Mouse (Mus musculus) midbrain, postnatal 0 days (tissue): ENCODE measurements around the gene Kdm6a. TPM values are rescaled to one million over a fixed set of nuclear protein-coding genes. Genes with fewer than 3 reads are reported as not detected.

Source experiments
- ATAC-seq: fragments of 200-750 bp; cut with Nextera tagmentation; 2 replicates; pipeline ENCODE4 v1.8.0; 2017; ENCODE audit warnings: moderate number of reproducible peaks, mild to moderate bottlenecking, moderate TSS enrichment, moderate library complexity; ENCODE audit not compliant: low FRiP score
- DNase-seq: peaks from one replicate; pipeline ENCODE4 v3.0.0-alpha.2; 2015; ENCODE audit warnings: low spot score
- H3K27ac ChIP-seq: fragments of 300-500 bp; sonication (generic); 2 replicates; pipeline ENCODE4 v1.5.1; 2014; ENCODE audit warnings: low read depth, mild to moderate bottlenecking, low read length, mixed read lengths
- H3K27me3 ChIP-seq: fragments of 300-500 bp; sonication (generic); 2 replicates; pipeline ENCODE4 v1.6.1; 2014; ENCODE audit warnings: low read length, control low read depth, mixed read lengths; ENCODE audit not compliant: insufficient read depth
- H3K36me3 ChIP-seq: fragments of 300-500 bp; sonication (generic); 2 replicates; pipeline ENCODE4 v1.6.1; 2014; ENCODE audit warnings: low read length, control low read depth, mixed read lengths; ENCODE audit not compliant: insufficient read depth
- H3K4me1 ChIP-seq: fragments of 300-500 bp; sonication (generic); 2 replicates; pipeline ENCODE4 v1.6.1; 2014; ENCODE audit warnings: mild to moderate bottlenecking, control low read depth, antibody characterized with exemption, low read length, mixed read lengths; ENCODE audit not compliant: insufficient read depth
- H3K4me2 ChIP-seq: fragments of 300-500 bp; sonication (generic); 2 replicates; pipeline ENCODE4 v1.6.1; 2014; ENCODE audit warnings: low read depth, mild to moderate bottlenecking, low read length, mixed read lengths; ENCODE audit not compliant: poor library complexity, severe bottlenecking
- H3K4me3 ChIP-seq: fragments of 300-500 bp; sonication (generic); 2 replicates; pipeline ENCODE4 v1.5.1; 2014; ENCODE audit warnings: low read depth, mild to moderate bottlenecking, low read length, moderate library complexity
- H3K9ac ChIP-seq: fragments of 300-500 bp; sonication (generic); replicated peaks from 2 replicates; pipeline ENCODE4 v1.6.1; 2014; ENCODE audit warnings: mild to moderate bottlenecking, low read length, moderate library complexity, mixed read lengths; ENCODE audit not compliant: poor library complexity, severe bottlenecking
- H3K9me3 ChIP-seq: fragments of 300-500 bp; sonication (generic); 2 replicates; pipeline ENCODE4 v1.6.1; 2016; ENCODE audit warnings: low read length, control low read depth
- CTCF ChIP-seq: IDR thresholded peaks from 2 replicates; pipeline ENCODE4 v1.5.1; 2016; ENCODE audit warnings: antibody characterized with exemption, mild to moderate bottlenecking
- WGBS: fragments of 180-500 bp; shearing (Covaris S2); extraction: QIAGEN DNeasy Blood & Tissue Kit; methylation state at CpG from one replicate; pipeline ENCODE4 v1.1.7; 2014; 5-methylcytosine and 5-hydroxymethylcytosine counted together
- polyA plus RNA-seq: library from polyadenylated mRNA; unstranded; fragments of >200 nt; fragmentation: Nextera tagmentation; extraction: Ambion mirVana; gene quantifications from 2 replicates; pipeline ENCODE4 v1.2.1, GENCODE M21; 2015
- total RNA-seq: library from RNA; depleted of rRNA; stranded (reverse); fragments of >200 nt; gene quantifications from 2 replicates; pipeline ENCODE4 v1.2.3, GENCODE M21; 2014; rRNA removed

Kdm6a gene
- 39.0 and 58.4 TPM in 2 replicates for total RNA-seq
- 9.6 and 17.2 TPM in 2 replicates for polyA plus RNA-seq

DNA sequence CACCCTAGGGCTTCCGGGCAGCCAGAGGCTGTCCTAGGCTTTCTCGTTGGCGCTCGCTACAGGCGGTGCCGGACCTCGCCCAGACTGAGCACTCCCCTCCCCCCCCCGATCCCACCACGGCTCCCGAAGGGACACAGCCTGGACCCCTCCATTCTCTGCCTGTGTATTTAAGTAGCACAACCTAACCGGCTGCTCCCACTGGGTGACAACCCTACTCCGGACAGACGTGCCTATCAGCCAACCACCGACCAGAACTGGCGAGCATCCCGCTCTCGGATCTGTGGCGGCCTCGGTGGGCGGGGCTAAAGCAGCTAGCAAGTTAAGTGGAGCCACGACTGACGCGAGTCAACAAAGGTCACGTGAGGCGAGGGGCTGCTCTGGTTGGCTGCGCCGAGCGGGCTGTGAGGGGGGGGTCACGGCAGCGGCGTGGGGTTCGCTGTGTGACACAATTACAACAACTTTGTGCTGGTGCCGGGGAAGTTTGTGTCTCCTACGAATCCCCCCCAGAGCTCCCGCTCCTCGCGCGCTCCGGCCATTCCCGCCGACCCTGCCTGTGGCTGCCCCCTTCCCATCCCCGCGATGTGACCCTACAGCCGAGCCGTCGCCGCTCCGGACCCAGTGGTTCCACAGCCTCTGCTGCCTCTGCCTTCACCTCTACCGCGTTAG, at the start of gene Kdm6a:
TSS of gene Kdm6a (plus strand) at position 384 of the 666 bp plus-strand sequence.
- DNase-seq (peak; percentile 99), ATAC-seq (peak; percentile 98)
- Histone ChIP-seq H3K27ac (peak within 1 kb of the TSS; percentile 99), H3K9ac (peak within 1 kb of the TSS; percentile 84), H3K4me3 (peak within 1 kb of the TSS; percentile 81), H3K9me3 (no peaks in the 10 kb centered on the region), H3K4me1 (no peaks in the 10 kb centered on the region), H3K4me2 (peak within 1 kb of the TSS; percentile 65), H3K36me3 (no peaks in the 10 kb centered on the region), H3K27me3 (no peaks in the 10 kb centered on the region)
- 0% methylated on average over 39 of the region's 50 CpGs for WGBS
- TF ChIP-seq CTCF, result no peak

DNA sequence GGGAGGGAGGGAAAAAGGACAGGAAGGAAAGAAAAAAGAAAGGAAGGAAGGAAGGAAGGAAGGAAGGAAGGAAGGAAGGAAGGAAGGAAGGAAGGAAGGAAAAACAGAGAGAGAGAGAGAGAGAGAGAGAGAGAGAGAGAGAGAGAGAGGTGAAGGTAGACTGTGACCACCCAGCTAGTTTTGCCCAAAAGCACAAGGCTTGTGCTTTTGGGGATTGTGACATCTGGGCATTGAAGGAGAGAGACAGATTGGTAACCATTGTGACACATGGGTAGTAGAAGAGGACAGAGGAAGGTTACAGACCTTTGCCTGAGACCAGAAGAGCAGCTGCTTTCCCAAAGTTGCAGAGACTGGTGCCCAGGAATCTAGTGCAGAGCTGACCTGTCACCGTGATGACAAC, 16.8 kb upstream of the Kdm6a start, which contains the start of gene Dusp21:
TSS of gene Dusp21 (plus strand) at position 301 of the 400 bp plus-strand sequence.
- ATAC-seq, result no peak
- Histone ChIP-seq H3K4me3 (no peak within 1 kb of the TSS), H3K27me3 (no peaks in the 10 kb centered on the region), H3K4me2 (no peak within 1 kb of the TSS), H3K4me1 (no peaks in the 10 kb centered on the region), H3K27ac (no peak within 1 kb of the TSS), H3K36me3 (no peaks in the 10 kb centered on the region), H3K9me3 (no peaks in the 10 kb centered on the region), H3K9ac (no peak within 1 kb of the TSS)
- DNase-seq, result no peak
- 88% methylated on average over 1 of the region's 1 CpGs for WGBS
- no peak for TF ChIP-seq CTCF

DNA sequence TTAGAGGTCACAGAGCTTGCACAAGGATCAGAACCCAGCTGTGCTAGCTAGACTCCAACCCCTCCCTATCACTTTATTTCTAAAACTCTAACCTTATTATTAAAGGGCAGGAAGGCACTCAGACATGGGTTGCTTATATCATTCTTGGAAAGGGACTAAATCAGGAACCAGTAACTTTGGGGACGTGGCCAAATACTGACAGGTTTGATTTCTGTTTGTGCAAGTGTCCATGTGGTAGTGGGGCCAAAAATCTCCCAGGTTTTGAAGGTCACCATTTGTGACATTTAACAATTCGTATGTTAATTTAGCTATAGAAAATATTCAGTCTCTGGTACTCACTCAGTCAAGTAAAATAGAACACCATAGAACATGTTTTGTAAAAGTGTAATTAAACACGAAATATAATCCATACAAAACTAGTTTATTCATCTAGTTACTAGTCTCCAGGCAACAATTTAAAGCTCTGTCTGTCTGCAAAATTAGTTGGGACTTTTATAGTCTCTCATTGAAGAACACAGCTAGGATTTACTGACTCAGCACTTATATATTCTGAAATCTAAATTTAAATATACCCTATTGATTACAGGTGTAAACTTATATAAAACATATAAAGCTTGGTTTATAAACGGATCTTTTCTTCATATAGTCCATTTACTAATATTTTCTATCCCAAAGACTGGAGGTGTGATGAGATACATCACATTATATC, 1.5 kb upstream of the Kdm6a start:
- H3K4me3 ChIP-seq, result no peak overlapping the region
- H3K4me1 ChIP-seq, result no peaks in the 10 kb centered on the region
- ATAC-seq (no peak), DNase-seq (no peak)
- H3K36me3 ChIP-seq, result no peaks in the 10 kb centered on the region
- H3K9ac ChIP-seq, result no peak overlapping the region
- H3K27me3 ChIP-seq, result no peaks in the 10 kb centered on the region
- peak overlapping the region; percentile 99; the same call in 1 of the 2 replicates for H3K27ac ChIP-seq
- WGBS, result 59% methylated on average over 4 of the region's 4 CpGs
- no peak for TF ChIP-seq CTCF
- peak overlapping the region; percentile 56; the same call in 1 of the 2 replicates for H3K4me2 ChIP-seq
- H3K9me3 ChIP-seq, result no peaks in the 10 kb centered on the region

DNA sequence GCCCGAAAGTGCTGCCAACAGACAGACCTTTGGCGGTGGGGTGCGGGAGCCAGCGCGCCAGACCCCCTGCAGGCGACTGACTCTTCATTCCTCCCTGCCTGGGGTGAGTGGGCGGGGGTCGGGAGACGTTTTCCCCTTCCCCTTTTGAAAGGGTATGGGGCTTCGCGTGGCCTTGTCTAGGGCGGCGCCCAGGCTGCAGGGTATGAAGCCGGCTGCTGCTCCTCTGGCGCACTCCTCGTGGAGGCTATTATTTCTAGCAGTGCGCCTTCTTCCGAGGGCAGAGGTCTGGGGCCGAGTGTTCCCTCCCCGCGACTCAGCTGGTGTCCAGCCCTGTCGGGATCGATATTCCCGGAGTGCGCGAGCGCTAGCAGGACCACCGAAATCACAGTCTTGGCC, 581 bp upstream of the Kdm6a start:
- DNase-seq (no peak), ATAC-seq (peak; percentile 77)
- Histone ChIP-seq H3K27me3 (no peaks in the 10 kb centered on the region), H3K9ac (peak overlapping the region; percentile 82), H3K9me3 (no peaks in the 10 kb centered on the region), H3K27ac (peak overlapping the region; percentile 99), H3K4me3 (peak overlapping the region; percentile 81), H3K4me2 (peak overlapping the region; percentile 56), H3K36me3 (no peaks in the 10 kb centered on the region), H3K4me1 (no peaks in the 10 kb centered on the region)
- peak; percentile 3; the same call in 1 of the 2 replicates for TF ChIP-seq CTCF
- under 1% methylated on average over 26 of the region's 28 CpGs for WGBS

DNA sequence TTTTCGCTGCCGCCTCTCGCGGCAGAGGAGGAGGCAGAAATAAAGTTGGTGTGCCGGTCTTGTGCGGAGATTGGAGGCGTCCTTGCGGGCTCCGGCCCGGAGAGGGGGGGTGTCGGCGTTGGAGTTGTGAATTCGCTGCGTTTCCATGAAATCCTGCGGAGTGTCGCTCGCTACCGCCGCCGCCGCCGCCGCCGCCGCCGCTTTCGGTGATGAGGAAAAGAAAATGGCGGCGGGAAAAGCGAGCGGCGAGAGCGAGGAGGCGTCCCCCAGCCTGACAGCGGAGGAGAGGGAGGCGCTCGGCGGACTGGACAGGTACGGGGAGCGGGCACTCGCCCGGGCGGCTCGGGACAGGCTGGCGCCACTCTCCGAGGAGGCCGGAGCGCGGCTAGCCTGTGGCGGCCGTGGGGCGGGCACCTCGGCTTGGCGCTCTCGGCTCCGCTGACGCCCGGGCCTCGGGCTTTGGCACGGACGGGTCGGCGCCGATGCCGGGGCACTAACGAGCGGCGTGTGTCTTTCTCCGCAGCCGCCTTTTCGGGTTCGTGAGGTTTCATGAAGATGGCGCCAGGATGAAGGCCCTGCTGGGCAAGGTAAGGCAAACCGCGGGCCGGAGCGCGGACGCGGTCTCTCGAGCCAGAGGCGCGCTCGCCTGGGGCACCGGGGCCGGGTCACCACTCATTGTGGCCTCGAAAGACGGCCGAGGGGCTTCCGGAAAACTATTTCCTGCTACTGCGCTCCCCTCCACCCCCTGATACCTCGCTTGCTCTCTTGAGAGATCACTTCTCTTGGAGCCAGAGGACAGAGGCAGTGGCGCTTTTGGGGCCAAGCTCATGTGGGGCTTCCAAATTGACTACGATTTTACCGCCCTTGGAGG, 721 bp downstream of the Kdm6a start:
- peak; percentile 11; the same call in 1 of the 2 replicates for TF ChIP-seq CTCF
- Histone ChIP-seq H3K4me3 (peak overlapping the region; percentile 81), H3K4me2 (peak overlapping the region; percentile 65), H3K9me3 (no peaks in the 10 kb centered on the region), H3K9ac (peak overlapping the region; percentile 84), H3K4me1 (no peaks in the 10 kb centered on the region), H3K27ac (peak overlapping the region; percentile 95), H3K36me3 (no peaks in the 10 kb centered on the region), H3K27me3 (no peaks in the 10 kb centered on the region)
- ATAC-seq, result peak; percentile 51
- under 1% methylated on average over 71 of the region's 95 CpGs for WGBS
- DNase-seq, result peak; percentile 62
